ENCODE assay signal across 22 mouse cellular contexts in the genomic region with DNA sequence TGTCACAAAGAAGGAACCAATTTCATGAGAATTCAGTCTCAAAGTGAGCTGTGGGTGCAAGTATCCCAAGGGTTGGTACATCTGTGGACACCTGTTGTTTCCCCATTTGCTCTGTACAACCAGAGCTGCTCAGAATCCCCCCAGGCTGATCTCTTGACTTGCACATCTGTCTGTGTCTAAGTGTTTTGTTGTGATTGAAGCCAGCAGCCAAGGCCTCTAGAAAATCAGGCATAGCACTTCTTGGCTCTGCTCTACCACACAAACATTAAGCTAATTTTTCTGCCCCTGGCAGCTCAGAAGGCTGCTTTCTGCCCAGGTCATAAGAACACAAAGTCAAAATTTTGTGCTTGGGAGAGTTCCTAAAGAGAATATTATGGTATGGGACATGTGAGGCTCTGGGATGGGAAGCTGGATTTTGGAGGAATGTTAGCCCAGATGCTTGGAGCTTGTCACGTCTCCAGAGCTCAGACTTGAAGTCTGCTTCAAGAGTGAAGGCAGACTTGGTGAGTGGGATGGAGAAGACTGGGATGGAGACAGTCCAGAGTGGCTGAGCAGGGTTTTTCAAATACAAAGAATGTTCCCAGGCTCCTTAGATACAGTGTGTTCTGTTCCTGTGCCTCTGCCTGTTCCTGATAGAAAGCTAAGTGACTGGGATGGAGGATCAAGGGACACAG. TPM values are rescaled to one million over a fixed set of nuclear protein-coding genes. Genes with fewer than 3 reads are reported as not detected.
DNase-seq lines count a peak whose midpoint lies in the region; ATAC-seq and TF ChIP-seq lines count a peak whose summit lies in the region.
"Had no signal": no experiment of that assay in that cellular context is flagged by ENCODE, and none has a peak within 500 bp of the region (broad histone marks: within the 10 kb centered on the region; RNA-seq: fewer than 3 reads in every experiment).

No protein-coding gene starts in this region.

- H3K9me3 ChIP-seq in heart, embryonic 10.5 days: no peaks in the 10 kb centered on the region
- no peaks in the 10 kb centered on the region for H3K9me3 ChIP-seq in limb, embryonic 14.5 days (ENCODE audit: control insufficient read depth, low read length)
- no peaks in the 10 kb centered on the region for H3K9me3 ChIP-seq in limb, embryonic 10.5 days (replicated peaks)
- H3K9me3 ChIP-seq in stomach, embryonic 14.5 days (ENCODE audit: control insufficient read depth, low read depth, low read length): no peaks in the 10 kb centered on the region
- H3K9me3 ChIP-seq: embryonic facial prominence, embryonic 13.5 days; forebrain, embryonic 10.5 days; heart, embryonic 15.5 days; hindbrain, embryonic 15.5 days had no signal

- H3K27ac ChIP-seq in heart, embryonic 10.5 days: 0 out of 2 replicates have a peak overlapping the region, but pooled peaks have one; percentile 29
- no peak overlapping the region for H3K27ac ChIP-seq in limb, embryonic 14.5 days (replicated peaks; ENCODE audit: low read depth, low read length)
- no peak overlapping the region for H3K27ac ChIP-seq in limb, embryonic 10.5 days
- peak overlapping the region; percentile 75 for H3K27ac ChIP-seq in stomach, embryonic 14.5 days (ENCODE audit: low read length)
- H3K27ac ChIP-seq: embryonic facial prominence, embryonic 13.5 days; forebrain, embryonic 10.5 days; heart, embryonic 15.5 days; hindbrain, embryonic 15.5 days had no signal

- DNase-seq in heart, embryonic 10.5 days (ENCODE audit: low spot score): peak; percentile 65
- DNase-seq in heart, adult 18-20 months: no peak
- no peak for DNase-seq in limb, embryonic 14.5 days (ENCODE audit: low spot score)
- DNase-seq in limb, embryonic 10.5 days (ENCODE audit: low spot score): no peak
- DNase-seq in telencephalon, adult 2 months (ENCODE audit: low read depth, low spot score): peak; percentile 24
- no peak for DNase-seq in right cerebral cortex, postnatal 14 days
- DNase-seq in lung, adult 18-20 months: no peak
- DNase-seq: adrenal gland, adult 2 months; adrenal gland, postnatal 36 days; cerebellum, adult 11 months; cerebellum, adult 8-10 months; cerebellum, postnatal 14 days; embryo, embryonic 11 days; gastrocnemius, postnatal 10 days; heart, postnatal 14 days had no signal

- H3K27me3 ChIP-seq in heart, embryonic 10.5 days (ENCODE audit: insufficient read depth, poor library complexity, severe bottlenecking): no peaks in the 10 kb centered on the region
- H3K27me3 ChIP-seq in limb, embryonic 14.5 days (ENCODE audit: control insufficient read depth, insufficient read depth, low read length): no peaks in the 10 kb centered on the region
- H3K27me3 ChIP-seq in limb, embryonic 10.5 days (ENCODE audit: low read depth, poor library complexity, severe bottlenecking): no peaks in the 10 kb centered on the region
- H3K27me3 ChIP-seq in stomach, embryonic 14.5 days (ENCODE audit: control insufficient read depth, insufficient read depth, low read length): no peaks in the 10 kb centered on the region
- H3K27me3 ChIP-seq: embryonic facial prominence, embryonic 13.5 days; heart, embryonic 15.5 days; hindbrain, embryonic 15.5 days had no signal

- WGBS in heart, embryonic 10.5 days: 52% methylated on average over 1 of the region's 1 CpGs
- 70% methylated on average over 1 of the region's 1 CpGs for whole genome bisulfite sequencing in limb, embryonic 14.5 days
- WGBS in limb, embryonic 10.5 days: 72% methylated on average over 1 of the region's 1 CpGs
- 47% methylated on average over 1 of the region's 1 CpGs for WGBS in stomach, embryonic 14.5 days

- no peak for TF ChIP-seq POLR2A in limb, embryonic 14.5 days (IDR thresholded peaks at IDR 0.05; ENCODE audit: borderline replicate concordance, extremely low read depth, insufficient read depth, insufficient read length)

- H3K4me3 ChIP-seq in heart, embryonic 10.5 days: no peak overlapping the region
- no peak overlapping the region for H3K4me3 ChIP-seq in limb, embryonic 14.5 days (replicated peaks; ENCODE audit: low read length)
- H3K4me3 ChIP-seq in limb, embryonic 10.5 days: no peak overlapping the region
- H3K4me3 ChIP-seq in stomach, embryonic 14.5 days (ENCODE audit: low read depth, low read length): no peak overlapping the region
- H3K4me3 ChIP-seq: embryonic facial prominence, embryonic 13.5 days; erythroblast, embryonic 14.5 days; forebrain, embryonic 10.5 days; heart, embryonic 15.5 days; hindbrain, embryonic 15.5 days had no signal

- peaks cover 29% of the 10 kb centered on the region for H3K4me1 ChIP-seq in heart, embryonic 10.5 days
- H3K4me1 ChIP-seq in limb, embryonic 14.5 days (ENCODE audit: control insufficient read depth, insufficient read depth, low read length): peaks cover under 1% of the 10 kb centered on the region; the same call in 1 of the 2 replicates
- peaks cover 23% of the 10 kb centered on the region for H3K4me1 ChIP-seq in limb, embryonic 10.5 days
- H3K4me1 ChIP-seq in stomach, embryonic 14.5 days (ENCODE audit: control insufficient read depth, insufficient read depth, low read length): peaks cover 10% of the 10 kb centered on the region; the same call in 1 of the 2 replicates
- H3K4me1 ChIP-seq: hindbrain, embryonic 15.5 days had no signal

- H3K36me3 ChIP-seq in heart, embryonic 10.5 days: no peaks in the 10 kb centered on the region
- no peaks in the 10 kb centered on the region for H3K36me3 ChIP-seq in limb, embryonic 14.5 days (ENCODE audit: control insufficient read depth, insufficient read depth, low read length)
- no peaks in the 10 kb centered on the region for H3K36me3 ChIP-seq in limb, embryonic 10.5 days
- no peaks in the 10 kb centered on the region for H3K36me3 ChIP-seq in stomach, embryonic 14.5 days (ENCODE audit: control insufficient read depth, insufficient read depth, low read length)
- H3K36me3 ChIP-seq: embryonic facial prominence, embryonic 13.5 days; forebrain, embryonic 10.5 days; heart, embryonic 15.5 days; hindbrain, embryonic 15.5 days had no signal

- H3K4me2 ChIP-seq in limb, embryonic 14.5 days (replicated peaks; ENCODE audit: low read depth, low read length, severe bottlenecking): no peak overlapping the region
- H3K4me2 ChIP-seq in stomach, embryonic 14.5 days (replicated peaks; ENCODE audit: low read depth, low read length): no peak overlapping the region
- H3K4me2 ChIP-seq: embryonic facial prominence, embryonic 13.5 days; heart, embryonic 15.5 days; hindbrain, embryonic 15.5 days had no signal

- H3K9ac ChIP-seq in limb, embryonic 14.5 days (ENCODE audit: low read depth, low read length, severe bottlenecking): no peak overlapping the region
- H3K9ac ChIP-seq in stomach, embryonic 14.5 days (replicated peaks; ENCODE audit: low read depth, low read length): no peak overlapping the region
- H3K9ac ChIP-seq: embryonic facial prominence, embryonic 13.5 days; heart, embryonic 15.5 days; hindbrain, embryonic 15.5 days had no signal

- ATAC-seq in limb, embryonic 14.5 days (ENCODE audit: low FRiP score, low read depth): peak; percentile 39; the same call in 1 of the 2 replicates
- no peak for ATAC-seq in stomach, embryonic 14.5 days (ENCODE audit: insufficient number of reproducible peaks, insufficient read depth, low FRiP score, low read depth)
- ATAC-seq: forebrain, embryonic 14.5 days had no signal

RNA-seq across cellular contexts. Expression of gene Slf2, which starts 9.3 kb away (rescaled TPM):
- polyA plus RNA-seq in heart, embryonic 10.5 days (2016; fragmentation: Nextera tagmentation; extraction: Ambion mirVana): 56.6 and 60.6 TPM in 2 replicates
- total RNA-seq in heart, adult 18-20 months (2021): 10 to 100 TPM; 22.8 to 23.7 TPM
- 28.3 and 35.0 TPM in 2 replicates for polyA plus RNA-seq in limb, embryonic 14.5 days (2012; rRNA removed)
- 39.1 and 41.6 TPM in 2 replicates for polyA plus RNA-seq in limb, embryonic 14.5 days (2014; fragmentation: Nextera tagmentation; extraction: Ambion mirVana)
- polyA plus RNA-seq in limb, embryonic 10.5 days (2016; fragmentation: Nextera tagmentation; extraction: Ambion mirVana): 52.1 and 54.0 TPM in 2 replicates
- polyA plus RNA-seq in stomach, embryonic 14.5 days (2014; fragmentation: Nextera tagmentation; extraction: Ambion mirVana): 56.5 and 56.7 TPM in 2 replicates

Comparison
In these comparisons a context has a peak if more than half of its experiments do, and no peak if none do; other contexts are left out.
1. DNase-seq: peak in heart, embryonic 10.5 days (single experiment) and telencephalon, adult 2 months (single experiment); none in heart, adult 18-20 months (0 of 2), limb, embryonic 14.5 days (single experiment), limb, embryonic 10.5 days (single experiment), right cerebral cortex, postnatal 14 days (single experiment) and lung, adult 18-20 months (0 of 2).
2. H3K27ac ChIP-seq: peak in heart, embryonic 10.5 days (single experiment) and stomach, embryonic 14.5 days (single experiment); none in limb, embryonic 14.5 days (single experiment) and limb, embryonic 10.5 days (single experiment).